Mouse (Mus musculus) intestine, postnatal 0 days (tissue): ENCODE measurements around the gene Snx21. TPM values are rescaled to one million over a fixed set of nuclear protein-coding genes. Genes with fewer than 3 reads are reported as not detected.

ENCODE experiments used
- ATAC-seq: fragments of 200-750 bp; cut with Nextera tagmentation; 2 replicates; pipeline ENCODE4 v1.8.0; 2017; ENCODE audit warnings: mild to moderate bottlenecking, moderate TSS enrichment, moderate library complexity
- H3K27ac ChIP-seq: fragments of 300-500 bp; sonication (generic); 2 replicates; pipeline ENCODE4 v1.5.1; 2014; ENCODE audit warnings: mild to moderate bottlenecking, low read depth, low read length, moderate library complexity
- H3K27me3 ChIP-seq: fragments of 300-500 bp; sonication (generic); replicated peaks from 2 replicates; pipeline ENCODE4 v1.6.1; 2014; ENCODE audit warnings: low read length, mixed read lengths; ENCODE audit not compliant: control insufficient read depth, insufficient read depth
- H3K36me3 ChIP-seq: fragments of 300-500 bp; sonication (generic); 2 replicates; pipeline ENCODE4 v1.6.1; 2014; ENCODE audit warnings: mild to moderate bottlenecking, moderate library complexity; ENCODE audit not compliant: control insufficient read depth, insufficient read depth
- H3K4me1 ChIP-seq: fragments of 300-500 bp; sonication (generic); replicated peaks from 2 replicates; pipeline ENCODE4 v1.6.1; 2014; ENCODE audit warnings: antibody characterized with exemption, low read length, mixed read lengths; ENCODE audit not compliant: control insufficient read depth, insufficient read depth
- H3K4me2 ChIP-seq: fragments of 300-500 bp; sonication (generic); replicated peaks from 2 replicates; pipeline ENCODE4 v1.6.1; 2014; ENCODE audit warnings: low read depth, mild to moderate bottlenecking, moderate library complexity
- H3K4me3 ChIP-seq: fragments of 300-500 bp; sonication (generic); 2 replicates; pipeline ENCODE4 v1.5.1; 2014; ENCODE audit warnings: low read depth, low read length
- H3K9ac ChIP-seq: fragments of 300-500 bp; sonication (generic); 2 replicates; pipeline ENCODE4 v1.6.1; 2014; ENCODE audit warnings: mild to moderate bottlenecking, low read depth, low read length
- H3K9me3 ChIP-seq: fragments of 300-500 bp; sonication (generic); 2 replicates; pipeline ENCODE4 v1.6.1; 2016; ENCODE audit warnings: mixed run types; ENCODE audit not compliant: control insufficient read depth
- CTCF ChIP-seq: sonication (generic); IDR thresholded peaks from 2 replicates; pipeline ENCODE4 v1.5.1; 2016; ENCODE audit warnings: low read depth, mild to moderate bottlenecking, control low read depth, antibody characterized with exemption, moderate library complexity
- WGBS: fragments of 180-500 bp; shearing (Covaris S2); extraction: QIAGEN DNeasy Blood & Tissue Kit; methylation state at CpG from one replicate; pipeline ENCODE4 v1.1.7; 2014; 5-methylcytosine and 5-hydroxymethylcytosine counted together
- polyA plus RNA-seq: library from polyadenylated mRNA; unstranded; fragments of >200 nt; fragmentation: Nextera tagmentation; extraction: Ambion mirVana; gene quantifications from 2 replicates; pipeline ENCODE4 v1.2.1, GENCODE M21; 2015

Gene Snx21
- polyA plus RNA-seq, 1 experiment from 2014 or later, result 12.5 TPM

DNA sequence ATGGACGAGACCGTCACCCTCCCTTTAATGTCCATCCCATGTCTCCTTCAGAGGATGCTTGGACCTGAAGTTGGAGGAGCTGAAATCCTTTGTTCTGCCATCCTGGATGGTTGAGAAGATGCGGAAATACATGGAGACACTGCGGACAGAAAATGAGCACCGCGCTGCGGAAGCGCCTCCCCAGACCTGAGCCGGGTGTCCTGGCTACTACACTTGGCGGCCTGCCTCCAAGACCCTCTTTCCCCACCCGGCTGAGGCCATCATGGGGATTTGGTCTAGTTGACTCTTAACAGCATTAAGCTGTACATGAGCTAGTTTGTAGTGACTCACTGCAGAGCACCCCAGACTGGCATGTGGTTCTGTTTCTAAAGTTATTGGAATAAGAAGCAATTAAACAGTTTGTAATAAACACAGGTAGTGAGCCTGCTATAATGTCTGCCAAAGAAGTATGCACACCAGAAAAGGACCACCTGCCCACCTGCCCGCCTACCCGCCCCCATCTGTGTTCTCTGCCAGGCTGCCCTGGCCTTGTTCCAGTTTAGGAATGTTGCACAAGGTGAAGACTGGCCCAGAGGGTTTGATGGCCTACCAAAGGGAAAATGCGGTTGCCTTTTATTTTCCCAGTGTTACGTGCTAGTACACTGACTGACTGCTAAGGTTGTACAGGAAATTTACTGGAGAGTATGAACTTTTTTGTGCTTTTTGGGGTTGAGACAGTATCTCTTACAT lies 17.6 kb upstream of the Snx21 start:
- Histone ChIP-seq H3K4me2 (no peak overlapping the region), H3K36me3 (peaks cover 51% of the 10 kb centered on the region), H3K27ac (no peak overlapping the region; the same call in 1 of the 2 replicates), H3K4me1 (0 out of 2 replicates have a peak, but pooled peaks cover 7% of the 10 kb centered on the region), H3K4me3 (no peak overlapping the region), H3K9me3 (no peaks in the 10 kb centered on the region), H3K9ac (no peak overlapping the region), H3K27me3 (no peaks in the 10 kb centered on the region)
- whole genome bisulfite sequencing, result 90% methylated on average over 15 of the region's 15 CpGs
- TF ChIP-seq CTCF, result no peak
- no peak for ATAC-seq

- Histone ChIP-seq H3K36me3 (peaks cover 46% of the 10 kb centered on the region), H3K9me3 (no peaks in the 10 kb centered on the region), H3K4me1 (peaks cover 10% of the 10 kb centered on the region; the same call in 1 of the 2 replicates), H3K9ac (peak within 1 kb of the TSS; percentile 75), H3K27ac (peak within 1 kb of the TSS; percentile 65), H3K27me3 (no peaks in the 10 kb centered on the region), H3K4me2 (peak within 1 kb of the TSS; percentile 94), H3K4me3 (peak within 1 kb of the TSS; percentile 76)
- TF ChIP-seq CTCF, result peak; percentile 52
- peak; percentile 97 for ATAC-seq
- WGBS, result 2% methylated on average over 53 of the region's 53 CpGs
Observed at GRCm38 (mm10) chr2:164769258-164770037, 16.2 kb upstream of the Snx21 start, which contains the start of gene Ube2c. Gene Ube2c, plus strand, starts transcription at chr2:164769898.

- Histone ChIP-seq H3K9me3 (no peaks in the 10 kb centered on the region), H3K27me3 (no peaks in the 10 kb centered on the region), H3K27ac (peak overlapping the region; percentile 43), H3K4me2 (peak overlapping the region; percentile 94), H3K4me1 (peaks cover 10% of the 10 kb centered on the region; the same call in 1 of the 2 replicates), H3K9ac (peak overlapping the region; percentile 75), H3K4me3 (peak overlapping the region; percentile 76), H3K36me3 (peaks cover 39% of the 10 kb centered on the region)
- ATAC-seq, result peak; percentile 63
- WGBS, result 2% methylated on average over 15 of the region's 15 CpGs
- no peak for TF ChIP-seq CTCF
Observed at GRCm38 (mm10) chr2:164770279-164770678, 15.3 kb upstream of the Snx21 start.

- Histone ChIP-seq H3K4me3 (peak overlapping the region; percentile 76), H3K27me3 (no peaks in the 10 kb centered on the region), H3K9me3 (no peaks in the 10 kb centered on the region), H3K9ac (no peak overlapping the region), H3K4me1 (peaks cover 10% of the 10 kb centered on the region; the same call in 1 of the 2 replicates), H3K36me3 (peaks cover 31% of the 10 kb centered on the region), H3K27ac (peak overlapping the region; percentile 54), H3K4me2 (peak overlapping the region; percentile 94)
- no peak for ATAC-seq
- TF ChIP-seq CTCF, result no peak
- 48% methylated on average over 8 of the region's 8 CpGs for WGBS
Observed at GRCm38 (mm10) chr2:164771123-164771522, 14.5 kb upstream of the Snx21 start.

GRCm38 (mm10) chr2:164773229-164773988 lies 12.2 kb upstream of the Snx21 start:
- no peaks in the 10 kb centered on the region for H3K9me3 ChIP-seq
- no peak overlapping the region for H3K27ac ChIP-seq
- H3K27me3 ChIP-seq, result no peaks in the 10 kb centered on the region
- peaks cover 11% of the 10 kb centered on the region; the same call in 1 of the 2 replicates for H3K36me3 ChIP-seq
- no peak overlapping the region for H3K4me2 ChIP-seq
- no peak for TF ChIP-seq CTCF
- ATAC-seq, result no peak
- H3K4me3 ChIP-seq, result no peak overlapping the region
- 72% methylated on average over 14 of the region's 14 CpGs for WGBS
- H3K9ac ChIP-seq, result no peak overlapping the region
- H3K4me1 ChIP-seq, result peaks cover 10% of the 10 kb centered on the region; the same call in 1 of the 2 replicates
